23 mouse cellular contexts compared by ENCODE assay signal in the genomic region with DNA sequence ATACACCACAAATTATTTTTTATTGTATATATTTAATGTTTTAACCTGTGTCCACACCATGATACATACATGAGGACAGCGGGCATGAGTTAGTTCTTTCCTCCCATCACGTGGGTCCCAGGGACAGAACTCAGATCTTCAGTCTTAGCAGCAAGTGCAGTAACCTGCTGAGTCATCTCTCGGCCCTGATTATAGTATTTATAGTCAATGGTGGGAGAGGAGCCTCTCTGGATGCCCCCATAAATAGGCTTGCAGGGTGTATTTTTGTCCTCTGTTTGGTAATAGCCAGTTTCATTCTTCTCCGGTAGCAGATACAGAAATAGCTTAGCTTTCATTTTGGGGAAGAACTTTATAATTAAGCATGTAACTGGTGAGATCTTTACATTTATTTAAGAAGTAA.
DNase-seq lines count a peak whose midpoint lies in the region; ATAC-seq lines count a peak whose summit lies in the region.
"Had no signal": no experiment of that assay in that cellular context is flagged by ENCODE, and none has a peak within 500 bp of the region (broad histone marks: within the 10 kb centered on the region; RNA-seq: fewer than 3 reads in every experiment).

No protein-coding gene starts in this region.

- H3K27ac ChIP-seq in heart, embryonic 10.5 days = no peak overlapping the region
- H3K27ac ChIP-seq: embryonic facial prominence, embryonic 12.5 days; hindbrain, embryonic 15.5 days; kidney, postnatal 0 days; macrophage; midbrain, embryonic 13.5 days; neural tube, embryonic 12.5 days had no signal

- DNase-seq in heart, adult 8-10 months (ENCODE audit: low spot score) = peak; percentile 37
- DNase-seq in heart, embryonic 10.5 days (ENCODE audit: low spot score) = no peak
- DNase-seq in 416B (ENCODE audit: low read depth) = peak; percentile 3
- DNase-seq in heart, postnatal 10 days = peak; percentile 13 to 25
- DNase-seq in lung, postnatal 36 days = no peak
- DNase-seq in cerebellum, adult 11 months = no peak
- DNase-seq: adrenal gland, postnatal 10 days; B cell, adult 2 months; cerebellum, postnatal 10 days; forebrain, postnatal 0 days; gastrocnemius, postnatal 14 days; kidney, adult 2 months; right cerebral cortex, postnatal 14 days; spleen, adult 18-20 months had no signal

- H3K36me3 ChIP-seq in heart, embryonic 10.5 days = no peaks in the 10 kb centered on the region
- H3K36me3 ChIP-seq: embryonic facial prominence, embryonic 12.5 days; G1E; hindbrain, embryonic 15.5 days; midbrain, embryonic 13.5 days; neural tube, embryonic 12.5 days had no signal

- no peaks in the 10 kb centered on the region for H3K27me3 ChIP-seq in heart, embryonic 10.5 days (ENCODE audit: insufficient read depth, poor library complexity, severe bottlenecking)
- H3K27me3 ChIP-seq: CH12.LX; embryonic facial prominence, embryonic 12.5 days; hindbrain, embryonic 15.5 days; midbrain, embryonic 13.5 days; neural tube, embryonic 12.5 days had no signal

- intact Hi-C loops in heart, postnatal 10 days (cut with DNase I) = no loop called here

- H3K4me3 ChIP-seq in heart, embryonic 10.5 days = no peak overlapping the region
- H3K4me3 ChIP-seq: embryonic facial prominence, embryonic 12.5 days; hindbrain, embryonic 15.5 days; midbrain, embryonic 13.5 days; neural tube, embryonic 12.5 days had no signal

- H3K9me3 ChIP-seq in heart, embryonic 10.5 days = no peaks in the 10 kb centered on the region
- H3K9me3 ChIP-seq: embryonic facial prominence, embryonic 12.5 days; hindbrain, embryonic 15.5 days; midbrain, embryonic 13.5 days; neural tube, embryonic 12.5 days had no signal

- 57% methylated on average over 4 of the region's 4 CpGs for WGBS in heart, embryonic 10.5 days

- H3K4me1 ChIP-seq in heart, embryonic 10.5 days = peaks cover 27% of the 10 kb centered on the region

- peak; percentile 32; the same call in 1 of the 2 replicates for ATAC-seq in common myeloid progenitor, adult 5-6 weeks (replicated peaks; ENCODE audit: low read depth, poor library complexity, severe bottlenecking)
- ATAC-seq: forebrain, postnatal 0 days; midbrain, embryonic 13.5 days had no signal

Comparison
In these comparisons a context has a peak if more than half of its experiments do, and no peak if none do; other contexts are left out.
1. DNase-seq: peak in heart, adult 8-10 months (single experiment), 416B (single experiment) and heart, postnatal 10 days (2 of 2); none in heart, embryonic 10.5 days (single experiment), lung, postnatal 36 days (single experiment) and cerebellum, adult 11 months (single experiment).